Mouse (Mus musculus): ENCODE measurements around the gene Metap1d.

- TF ChIP-seq CTCF (IDR thresholded peaks at IDR 0.05; ENCODE audit: extremely low read depth, insufficient read depth, low read length), result no peak
- TF ChIP-seq POLR2A (IDR thresholded peaks at IDR 0.05; ENCODE audit: extremely low read depth, insufficient read depth, low read length), result no peak
Measured at GRCm38 (mm10) chr2:71405613-71406012, 47.5 kb upstream of the Metap1d start.

Measured in cortical plate, adult 2 months (tissue).